Mouse (Mus musculus) heart, embryonic 11.5 days (tissue): ENCODE data around the gene Hist1h3c. TPM values are rescaled to one million over a fixed set of nuclear protein-coding genes. Genes with fewer than 3 reads are reported as not detected.
"Not testable (repeated sequence)": the region's sequence is repeated elsewhere in the genome, so short reads cannot be mapped to it uniquely, and the experiment has no call there.

Experiments
- ATAC-seq: fragments of 200-750 bp; cut with Nextera tagmentation; replicated peaks from 2 replicates; pipeline ENCODE4 v1.8.0; 2017; ENCODE audit warnings: moderate library complexity; ENCODE audit not compliant: insufficient number of reproducible peaks, low FRiP score, low TSS enrichment
- H3K27ac ChIP-seq: fragments of 300-500 bp; sonication (generic); 2 replicates; pipeline ENCODE4 v1.5.1; 2014; ENCODE audit warnings: mild to moderate bottlenecking, low read depth, low read length
- H3K27me3 ChIP-seq: fragments of 300-500 bp; sonication (generic); 2 replicates; pipeline ENCODE4 v1.6.1; 2014; ENCODE audit warnings: mild to moderate bottlenecking, low read length, mixed read lengths; ENCODE audit not compliant: control insufficient read depth, insufficient read depth
- H3K36me3 ChIP-seq: fragments of 300-500 bp; sonication (generic); 2 replicates; pipeline ENCODE4 v1.6.1; 2014; ENCODE audit warnings: mild to moderate bottlenecking, low read length, moderate library complexity, mixed read lengths; ENCODE audit not compliant: control insufficient read depth, insufficient read depth
- H3K4me1 ChIP-seq: fragments of 300-500 bp; sonication (generic); 2 replicates; pipeline ENCODE4 v1.6.1; 2014; ENCODE audit warnings: low read length; ENCODE audit not compliant: control insufficient read depth, insufficient read depth
- H3K4me2 ChIP-seq: fragments of 300-500 bp; sonication (generic); 2 replicates; pipeline ENCODE4 v1.6.1; 2014; ENCODE audit warnings: mild to moderate bottlenecking, moderate library complexity
- H3K4me3 ChIP-seq: fragments of 300-500 bp; sonication (generic); 2 replicates; pipeline ENCODE4 v1.5.1; 2014; ENCODE audit warnings: low read depth, low read length
- H3K9ac ChIP-seq: fragments of 300-500 bp; sonication (generic); 2 replicates; pipeline ENCODE4 v1.6.1; 2014; ENCODE audit warnings: mild to moderate bottlenecking, low read depth, low read length, moderate library complexity
- H3K9me3 ChIP-seq: fragments of 300-500 bp; sonication (generic); replicated peaks from 2 replicates; pipeline ENCODE4 v1.6.1; 2016; ENCODE audit warnings: low read length; ENCODE audit not compliant: control insufficient read depth
- WGBS: fragments of 180-500 bp; shearing (Covaris S2); extraction: QIAGEN DNeasy Blood & Tissue Kit; methylation state at CpG from one replicate; pipeline ENCODE4 v1.1.7; 2014; ENCODE audit not compliant: insufficient replicate concordance; 5-methylcytosine and 5-hydroxymethylcytosine counted together
- polyA plus RNA-seq: library from polyadenylated mRNA; unstranded; fragments of >200 nt; fragmentation: Nextera tagmentation; extraction: Ambion mirVana; gene quantifications from 2 replicates; pipeline ENCODE4 v1.2.1, GENCODE M21; 2014

Hist1h3c gene
- polyA plus RNA-seq, 1 experiment from 2014 or later = 4.1 TPM

- Histone ChIP-seq H3K4me2 (no peak overlapping the region), H3K9me3 (no peaks in the 10 kb centered on the region), H3K4me1 (0 out of 2 replicates have a peak, but pooled peaks cover 9% of the 10 kb centered on the region), H3K36me3 (no peaks in the 10 kb centered on the region), H3K27ac (0 out of 2 replicates have a peak overlapping the region, but pooled peaks have one; percentile 57), H3K9ac (no peak overlapping the region), H3K4me3 (no peak overlapping the region), H3K27me3 (no peaks in the 10 kb centered on the region)
- 78% methylated on average over 4 of the region's 4 CpGs for WGBS
- no peak for ATAC-seq
Measured at GRCm38 (mm10) chr13:23708041-23708440, 37.4 kb downstream of the Hist1h3c start.

DNA sequence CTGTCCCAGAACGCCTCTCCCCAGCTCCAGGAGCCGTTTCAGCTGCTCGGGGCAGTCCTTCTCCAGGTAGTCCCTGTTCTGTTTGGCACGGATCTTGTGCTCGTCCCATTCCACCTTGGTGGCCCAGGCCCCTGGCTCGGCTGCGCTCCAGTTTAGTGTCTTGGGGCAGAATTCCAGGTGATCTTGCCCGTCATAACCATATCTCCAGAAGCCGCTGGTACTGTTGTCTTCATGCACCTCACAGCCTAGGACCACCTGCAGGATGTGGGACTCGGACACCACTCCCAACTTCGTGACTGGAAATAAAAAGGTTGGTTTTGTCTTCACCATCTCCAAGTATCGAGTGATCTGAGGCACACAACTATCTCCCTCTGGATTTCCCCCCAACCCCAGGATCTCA is 38.6 kb downstream of the Hist1h3c start:
- no peak for ATAC-seq
- Histone ChIP-seq H3K36me3 (no peaks in the 10 kb centered on the region), H3K27me3 (no peaks in the 10 kb centered on the region), H3K4me1 (0 out of 2 replicates have a peak, but pooled peaks cover 9% of the 10 kb centered on the region), H3K27ac (no peak overlapping the region), H3K4me2 (no peak overlapping the region), H3K4me3 (no peak overlapping the region), H3K9me3 (no peaks in the 10 kb centered on the region), H3K9ac (no peak overlapping the region)
- 89% methylated on average over 12 of the region's 12 CpGs for WGBS

- Histone ChIP-seq H3K9me3 (no peaks in the 10 kb centered on the region), H3K9ac (no peak overlapping the region), H3K36me3 (no peaks in the 10 kb centered on the region), H3K4me1 (0 out of 2 replicates have a peak, but pooled peaks cover 8% of the 10 kb centered on the region), H3K4me2 (no peak overlapping the region), H3K4me3 (no peak overlapping the region), H3K27ac (no peak overlapping the region), H3K27me3 (no peaks in the 10 kb centered on the region)
- 76% methylated on average over 7 of the region's 7 CpGs for WGBS
- no peak for ATAC-seq
Measured at GRCm38 (mm10) chr13:23705751-23706356, 39.5 kb downstream of the Hist1h3c start.

DNA sequence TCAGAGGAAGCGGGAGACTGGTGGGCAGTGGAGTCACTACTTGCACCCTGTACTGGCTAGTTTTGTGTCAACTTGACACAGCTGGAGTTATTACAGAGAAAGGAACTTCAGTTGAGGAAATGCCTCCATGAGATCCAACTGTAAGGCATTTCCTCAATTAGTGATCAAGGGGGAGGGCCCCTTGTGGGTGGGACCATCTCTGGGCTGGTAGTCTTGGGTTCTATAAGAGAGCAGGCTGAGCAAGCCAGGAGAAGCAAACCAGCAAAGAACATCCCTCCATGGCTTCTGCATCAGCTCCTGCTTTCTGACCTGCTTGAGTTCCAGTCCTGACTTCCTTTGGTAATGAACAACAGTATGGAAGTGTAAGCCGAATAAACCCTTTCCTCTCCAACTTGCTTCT is 42.6 kb downstream of the Hist1h3c start:
- 68% methylated on average over 2 of the region's 2 CpGs for WGBS
- not testable (repeated sequence) for H3K9ac ChIP-seq, H3K4me2 ChIP-seq, H3K27me3 ChIP-seq, H3K4me1 ChIP-seq, H3K9me3 ChIP-seq, H3K36me3 ChIP-seq, H3K27ac ChIP-seq, ATAC-seq, H3K4me3 ChIP-seq

- WGBS = 82% methylated on average over 4 of the region's 4 CpGs
- no peaks in the 10 kb centered on the region for H3K27me3 ChIP-seq
Measured at GRCm38 (mm10) chr13:23702220-23702619, 43.2 kb downstream of the Hist1h3c start.

GRCm38 (mm10) chr13:23700786-23701520 is 44.4 kb downstream of the Hist1h3c start:
- Histone ChIP-seq H3K4me3 (no peak overlapping the region), H3K9me3 (no peaks in the 10 kb centered on the region), H3K4me1 (no peaks in the 10 kb centered on the region), H3K36me3 (no peaks in the 10 kb centered on the region), H3K27ac (no peak overlapping the region), H3K4me2 (no peak overlapping the region), H3K9ac (0 out of 2 replicates have a peak overlapping the region, but pooled peaks have one; percentile 43), H3K27me3 (no peaks in the 10 kb centered on the region)
- no peak; the same call in 1 of the 2 replicates for ATAC-seq
- WGBS = 25% methylated on average over 8 of the region's 8 CpGs

More at GRCm38 (mm10) chr13:23702220-23702619, 43.2 kb downstream of the Hist1h3c start:
- Histone ChIP-seq H3K9ac (no peak overlapping the region), H3K36me3 (no peaks in the 10 kb centered on the region), H3K4me2 (no peak overlapping the region), H3K4me1 (no peaks in the 10 kb centered on the region), H3K27ac (no peak overlapping the region), H3K9me3 (no peaks in the 10 kb centered on the region), H3K4me3 (no peak overlapping the region)
- ATAC-seq = no peak

GRCm38 (mm10) chr13:23699767-23700166 is 45.6 kb downstream of the Hist1h3c start:
- 64% methylated on average over 3 of the region's 3 CpGs for WGBS
- no peak for ATAC-seq

GRCm38 (mm10) chr13:23698996-23699395 is 46.4 kb downstream of the Hist1h3c start:
- no peak overlapping the region for H3K4me3 ChIP-seq
- WGBS = 56% methylated on average over 6 of the region's 6 CpGs

More at GRCm38 (mm10) chr13:23699767-23700166, 45.6 kb downstream of the Hist1h3c start:
- no peak overlapping the region for H3K27ac ChIP-seq
- H3K27me3 ChIP-seq = no peaks in the 10 kb centered on the region
- H3K4me1 ChIP-seq = no peaks in the 10 kb centered on the region; the same call in 1 of the 2 replicates
- H3K9me3 ChIP-seq = no peaks in the 10 kb centered on the region
- H3K36me3 ChIP-seq = no peaks in the 10 kb centered on the region
- no peak overlapping the region for H3K4me3 ChIP-seq
- H3K9ac ChIP-seq = no peak overlapping the region
- no peak overlapping the region for H3K4me2 ChIP-seq

More at GRCm38 (mm10) chr13:23698996-23699395, 46.4 kb downstream of the Hist1h3c start:
- Histone ChIP-seq H3K9ac (0 out of 2 replicates have a peak overlapping the region, but pooled peaks have one; percentile 6), H3K36me3 (no peaks in the 10 kb centered on the region), H3K27me3 (no peaks in the 10 kb centered on the region), H3K4me1 (no peaks in the 10 kb centered on the region; the same call in 1 of the 2 replicates), H3K9me3 (no peaks in the 10 kb centered on the region), H3K27ac (peak overlapping the region; percentile 70), H3K4me2 (peak overlapping the region; percentile 70)
- ATAC-seq = no peak
